Mouse (Mus musculus) layer of hippocampus, postnatal 10 days (tissue): ENCODE results near the gene Amacr. TPM values are rescaled to one million over a fixed set of nuclear protein-coding genes. Genes with fewer than 3 reads are reported as not detected.

Experiments
- total RNA-seq, 2 experiments: library from RNA; stranded (reverse); gene quantifications; 2 replicates each; pipeline ENCODE4 v1.2.3; 2021

Gene Amacr
- total RNA-seq, 2 experiments from 2014 or later, result 6.8 to 8.2 TPM

Other genes starting within 250 kb of the Amacr start
- gene C1qtnf3, start 29.4 kb upstream of the Amacr start, total RNA-seq, result under 1 TPM; 0.49 to 0.53 TPM
- gene Slc45a2, start 19.0 kb downstream of the Amacr start, total RNA-seq, result not detected
- 1 to 10 TPM; 5.6 to 6.6 TPM for gene Rxfp3, start 56.2 kb downstream of the Amacr start, total RNA-seq
- gene Adamts12, start 83.0 kb downstream of the Amacr start, total RNA-seq, result 1 to 10 TPM; 3.5 to 3.6 TPM